Mouse (Mus musculus) cerebellum, postnatal 25 days (tissue): ENCODE data around the gene Klhdc8a.

Experiments
- DNase-seq, 2 experiments: peaks; one replicate each; pipeline ENCODE4 v3.0.0; 2021; ENCODE audit warnings: mixed read lengths in 2 of 2

Klhdc8a gene

GRCm38 (mm10) chr1:132291706-132292105 lies 6.7 kb upstream of the Klhdc8a start:
- DNase-seq: no peak

- peak; percentile 62 to 78 for DNase-seq
Observed at GRCm38 (mm10) chr1:132292318-132293129, 5.9 kb upstream of the Klhdc8a start.

GRCm38 (mm10) chr1:132295506-132295905 lies 2.9 kb upstream of the Klhdc8a start:
- DNase-seq: no peak

- no peak for DNase-seq
Observed at GRCm38 (mm10) chr1:132296051-132296450, 2.4 kb upstream of the Klhdc8a start.

GRCm38 (mm10) chr1:132298801-132299464 lies 507 bp downstream of the Klhdc8a start:
- DNase-seq: peak; percentile 70 to 74

- peak; percentile 66 to 78 for DNase-seq
Observed at GRCm38 (mm10) chr1:132299744-132300143, 1.3 kb downstream of the Klhdc8a start.

- peak in 1 of 2 experiments; percentile 17 for DNase-seq
Observed at GRCm38 (mm10) chr1:132301242-132301641, 2.8 kb downstream of the Klhdc8a start.

- DNase-seq: no peak
Observed at GRCm38 (mm10) chr1:132302341-132302866, 4.0 kb downstream of the Klhdc8a start.

- no peak for DNase-seq
Observed at GRCm38 (mm10) chr1:132304618-132305214, 6.3 kb downstream of the Klhdc8a start.

GRCm38 (mm10) chr1:132306160-132306559 lies 7.7 kb downstream of the Klhdc8a start:
- DNase-seq: peak; percentile 73 to 84

GRCm38 (mm10) chr1:132306808-132307207 lies 8.4 kb downstream of the Klhdc8a start:
- DNase-seq: no peak

GRCm38 (mm10) chr1:132307962-132308361 lies 9.5 kb downstream of the Klhdc8a start:
- no peak for DNase-seq

- no peak for DNase-seq
Observed at GRCm38 (mm10) chr1:132308674-132309073, 10.2 kb downstream of the Klhdc8a start.

- DNase-seq: no peak
Observed at GRCm38 (mm10) chr1:132310754-132311153, 12.3 kb downstream of the Klhdc8a start.

- no peak for DNase-seq
Observed at GRCm38 (mm10) chr1:132311174-132311859, 12.9 kb downstream of the Klhdc8a start.

GRCm38 (mm10) chr1:132312043-132312442 lies 13.6 kb downstream of the Klhdc8a start:
- no peak for DNase-seq

- peak; percentile 66 to 80 for DNase-seq
Observed at GRCm38 (mm10) chr1:132312703-132313102, 14.3 kb downstream of the Klhdc8a start.

- DNase-seq: peak; percentile 89 to 93
Observed at GRCm38 (mm10) chr1:132315889-132316624, 17.6 kb downstream of the Klhdc8a start, which contains the start of gene Nuak2. Gene Nuak2, plus strand, starts transcription at chr1:132316126.

GRCm38 (mm10) chr1:132316625-132316994 lies 18.2 kb downstream of the Klhdc8a start:
- no peak for DNase-seq

GRCm38 (mm10) chr1:132317413-132317812 lies 19.0 kb downstream of the Klhdc8a start:
- no peak for DNase-seq

GRCm38 (mm10) chr1:132317894-132318863 lies 19.8 kb downstream of the Klhdc8a start:
- no peak for DNase-seq
